Mouse (Mus musculus) ZHBTc4 (cell line): ENCODE results near the gene Rpl6.
A peak's percentile ranks its signal among the peaks of the same experiment; 100 is the strongest.

ENCODE experiments used
- DNase-seq: peaks from one replicate; pipeline ENCODE4 v3.0.0-alpha.2; 2011; ENCODE audit warnings: low read depth, low spot score

The Rpl6 gene

DNA sequence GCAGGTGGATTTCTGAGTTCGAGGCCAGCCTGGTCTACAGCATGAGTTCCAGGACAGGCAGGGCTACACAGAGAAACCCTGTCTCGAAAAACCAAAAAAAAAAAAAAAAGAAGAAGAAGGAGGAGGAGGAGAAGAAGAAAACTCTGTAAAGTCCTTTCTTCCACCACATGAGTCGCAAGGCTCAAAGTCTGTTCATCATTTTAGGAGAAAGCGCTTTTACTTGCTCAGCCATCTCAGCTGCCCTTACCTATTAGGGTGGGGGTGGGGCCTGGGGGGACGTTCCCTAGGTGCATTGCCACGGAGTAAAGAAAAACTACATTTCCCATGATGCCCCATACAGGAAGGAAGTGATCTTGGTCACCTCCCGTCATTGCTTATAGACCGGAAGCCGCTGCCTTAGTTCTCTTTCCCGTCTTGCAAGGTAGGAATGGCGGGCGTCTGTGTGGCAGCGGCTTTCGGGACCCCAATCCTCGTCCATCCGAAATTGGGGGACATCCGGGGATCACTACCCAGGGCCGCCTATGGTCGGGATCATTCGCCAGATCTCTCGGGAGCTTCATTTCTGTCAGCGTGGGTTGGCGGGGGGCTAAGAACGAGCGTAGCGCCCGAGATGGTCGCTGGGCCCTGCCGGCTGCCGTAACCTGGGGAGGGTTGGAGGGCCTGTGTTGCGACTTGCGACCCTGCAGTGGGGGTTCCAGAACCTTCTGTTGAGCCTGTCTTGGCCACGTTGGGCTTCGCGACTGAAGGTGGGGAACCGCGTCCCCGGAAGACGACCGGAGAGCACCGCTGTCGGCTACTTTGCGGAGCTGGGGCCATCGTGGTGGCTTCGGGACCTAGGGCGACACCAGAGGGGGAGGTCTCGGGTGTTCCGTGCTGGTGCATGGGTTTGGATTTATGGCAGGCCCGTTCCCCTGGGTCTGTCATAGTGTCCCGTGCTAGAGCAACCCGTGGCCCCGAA is at the start of gene Rpl6:
Gene Rpl6 (plus strand): TSS at position 350 of the 958 bp plus-strand sequence.
- peak; percentile 90 for DNase-seq

GRCm38 (mm10) chr5:121156121-121156520 is 48.2 kb upstream of the Rpl6 start:
- DNase-seq, result no peak

- DNase-seq, result no peak
Measured at GRCm38 (mm10) chr5:121157017-121157416, 47.3 kb upstream of the Rpl6 start.

DNA sequence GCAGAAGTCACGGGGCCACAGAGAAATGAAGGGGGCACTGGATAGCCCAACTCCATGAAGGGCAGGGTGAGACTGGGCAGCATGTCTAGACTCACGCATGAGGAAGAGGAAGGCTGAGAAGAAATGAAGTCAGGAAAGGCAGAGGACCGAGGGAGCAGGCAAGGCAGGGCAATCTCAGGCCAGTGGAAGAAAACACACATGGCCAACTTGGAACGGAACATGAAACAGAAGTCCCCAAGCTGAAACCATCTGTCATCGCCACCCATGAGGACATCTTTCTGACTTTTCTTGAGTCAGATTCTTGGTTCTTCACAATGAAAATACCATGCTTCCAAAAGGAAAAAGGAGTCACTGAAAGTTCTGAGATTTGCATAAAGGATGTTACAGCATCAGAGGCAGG is 46.8 kb upstream of the Rpl6 start:
- no peak for DNase-seq

GRCm38 (mm10) chr5:121158966-121159365 is 45.3 kb upstream of the Rpl6 start:
- DNase-seq, result no peak

- DNase-seq, result no peak
Measured at GRCm38 (mm10) chr5:121162285-121162684, 42.0 kb upstream of the Rpl6 start.

DNA sequence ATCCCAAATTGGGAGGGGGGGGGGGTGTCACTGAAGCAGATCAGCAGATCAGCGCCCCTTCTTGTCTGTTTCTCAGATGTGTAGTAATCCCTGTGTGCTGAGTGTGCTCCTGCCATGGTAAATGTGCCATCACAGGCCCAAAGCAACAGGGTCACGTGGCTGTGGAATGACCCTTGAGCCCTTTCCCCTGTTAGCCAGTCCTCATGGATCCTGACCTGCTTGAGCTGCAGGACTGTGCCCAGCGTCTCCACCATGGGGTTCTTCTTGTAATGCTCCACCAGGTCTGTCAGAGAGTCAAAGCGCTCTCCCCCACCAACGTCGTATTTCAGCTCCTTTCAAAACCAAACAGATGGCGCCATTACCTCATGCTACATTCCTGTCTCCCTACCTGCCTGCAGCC is 41.4 kb upstream of the Rpl6 start:
- no peak for DNase-seq

DNA sequence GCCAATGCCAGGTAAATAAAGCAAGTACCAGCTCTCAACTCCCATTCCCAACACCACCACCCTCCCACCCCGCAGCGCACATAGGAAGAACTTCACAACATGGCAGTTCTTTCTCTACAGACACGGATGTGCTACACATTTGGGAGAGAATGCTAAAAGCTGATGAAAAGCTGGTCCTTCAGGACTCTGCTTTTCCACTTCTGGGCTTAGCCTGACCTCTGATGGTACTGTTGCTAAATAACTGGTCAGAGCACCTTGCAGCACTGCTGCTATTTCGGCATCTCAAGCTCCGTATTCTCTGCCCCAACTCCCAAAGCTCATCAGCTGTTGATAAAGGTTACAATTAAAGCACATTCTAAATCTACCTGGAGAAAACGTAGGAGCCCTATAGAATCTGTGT is 37.4 kb upstream of the Rpl6 start:
- DNase-seq, result no peak

DNA sequence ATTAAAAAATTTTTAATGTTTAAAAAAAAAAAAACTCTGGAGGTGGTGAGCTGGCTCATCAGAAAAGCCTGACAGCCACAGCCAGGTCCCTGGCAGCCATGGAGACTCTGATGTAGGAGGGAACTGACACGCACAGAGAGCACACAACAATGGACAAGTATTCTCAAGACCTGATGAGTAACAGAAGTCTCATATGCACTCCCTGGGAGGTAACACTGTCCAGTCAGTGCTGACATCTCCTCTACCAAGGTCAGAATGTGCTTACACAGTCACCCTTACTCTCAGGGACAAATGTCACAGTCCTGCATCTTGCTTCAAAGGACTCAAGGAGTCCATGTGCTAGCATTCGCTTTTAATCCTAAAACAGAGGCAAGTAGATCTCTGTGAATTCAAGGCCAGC is 34.7 kb upstream of the Rpl6 start:
- no peak for DNase-seq

- peak; percentile 23 for DNase-seq
Measured at GRCm38 (mm10) chr5:121172835-121173234, 31.4 kb upstream of the Rpl6 start.

DNA sequence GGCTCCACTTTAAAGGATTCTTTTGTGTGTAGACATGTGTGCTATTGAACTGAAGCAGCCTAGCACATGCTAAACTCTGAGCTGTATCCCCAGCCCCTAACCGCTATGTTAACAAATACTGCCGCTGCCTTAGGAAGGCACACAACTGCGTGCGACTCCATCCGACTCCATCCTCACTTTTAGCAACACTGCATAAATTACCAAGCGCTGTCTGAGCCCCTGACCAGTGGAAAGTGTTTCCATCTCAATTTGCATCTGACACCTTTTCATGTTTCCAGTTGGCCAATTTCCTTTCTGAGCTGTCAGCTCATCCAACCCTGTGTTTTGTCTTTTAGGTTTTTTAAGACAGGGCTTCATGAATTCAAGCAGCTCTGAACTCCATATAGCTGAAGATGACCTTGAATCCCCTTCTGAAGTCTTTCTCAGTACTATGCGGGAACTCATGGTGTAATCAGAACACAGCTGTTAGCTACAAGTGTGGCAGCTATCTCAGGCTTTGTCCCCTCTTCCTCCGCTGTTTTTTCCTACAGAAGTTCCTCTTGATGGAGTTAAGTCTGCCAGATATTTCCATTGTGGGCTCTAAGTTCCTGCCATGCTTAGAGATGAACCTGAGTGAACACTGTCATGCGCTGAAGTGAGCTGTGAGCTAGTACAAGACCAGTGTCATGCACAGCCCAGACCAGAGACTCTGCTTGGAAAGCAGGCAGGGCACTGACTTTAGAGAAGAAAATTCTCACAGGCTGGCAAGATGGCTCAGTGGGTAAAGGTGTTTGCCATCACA is 25.0 kb upstream of the Rpl6 start:
- no peak for DNase-seq

DNA sequence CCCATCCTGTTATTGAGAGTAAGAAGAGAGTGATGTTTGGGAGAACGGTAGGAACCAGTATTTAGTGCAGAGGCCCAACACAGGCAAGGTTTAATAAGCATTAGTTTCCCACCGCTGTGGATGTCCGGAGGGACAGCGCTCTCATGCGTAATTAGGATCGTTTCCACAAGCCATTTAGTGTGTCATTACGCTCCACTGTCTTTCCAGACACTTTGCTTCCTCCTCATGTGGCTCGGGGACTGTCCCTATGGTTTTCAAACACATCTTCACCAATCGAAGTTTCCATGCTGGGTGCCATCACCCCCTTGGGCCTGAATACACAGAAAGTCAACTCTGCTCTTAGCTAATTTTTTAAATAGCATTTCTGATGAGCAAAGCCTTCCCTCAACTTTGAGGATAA is 21.0 kb upstream of the Rpl6 start:
- DNase-seq, result no peak

DNA sequence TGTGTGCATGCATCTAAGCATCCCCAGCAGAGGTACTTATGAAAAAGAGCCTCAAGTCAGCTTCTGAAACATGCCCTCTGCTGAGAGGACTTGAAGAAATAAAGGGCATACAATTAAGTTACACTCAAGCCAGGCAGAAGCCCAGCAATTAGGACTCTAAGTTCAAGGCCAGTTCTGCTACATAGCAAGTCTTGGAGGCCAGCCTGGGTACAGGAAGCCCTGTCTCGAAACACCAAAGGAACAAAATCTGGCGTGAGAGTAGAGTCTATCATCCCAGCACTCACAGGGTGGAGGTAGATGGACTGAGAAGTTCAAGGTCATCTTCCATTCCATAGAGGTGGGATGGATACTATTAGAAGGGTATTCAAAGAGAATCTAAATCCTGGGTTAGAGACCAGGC is 19.9 kb upstream of the Rpl6 start:
- no peak for DNase-seq

- DNase-seq, result no peak
Measured at GRCm38 (mm10) chr5:121184945-121185551, 19.2 kb upstream of the Rpl6 start.

DNA sequence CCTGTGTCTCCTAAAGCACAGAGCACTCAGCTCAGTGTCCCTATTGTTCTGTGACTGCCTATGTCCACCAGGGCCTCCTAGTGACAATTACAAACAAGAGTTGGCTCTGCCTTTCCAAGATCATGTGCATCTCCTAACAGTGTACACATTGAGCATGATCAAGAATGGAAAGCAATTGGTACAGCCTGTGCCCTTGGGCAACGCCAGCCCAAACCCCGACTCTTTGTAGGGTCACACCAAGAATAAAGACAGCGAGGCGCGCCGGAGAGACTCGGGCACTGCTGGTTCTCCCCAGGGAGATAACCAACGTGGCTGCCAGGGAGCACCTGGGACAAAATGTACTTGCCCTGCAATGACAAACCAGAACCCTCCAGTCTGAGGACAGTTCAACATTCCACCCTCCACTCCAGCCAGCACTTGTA is 16.7 kb upstream of the Rpl6 start:
- DNase-seq, result no peak

DNA sequence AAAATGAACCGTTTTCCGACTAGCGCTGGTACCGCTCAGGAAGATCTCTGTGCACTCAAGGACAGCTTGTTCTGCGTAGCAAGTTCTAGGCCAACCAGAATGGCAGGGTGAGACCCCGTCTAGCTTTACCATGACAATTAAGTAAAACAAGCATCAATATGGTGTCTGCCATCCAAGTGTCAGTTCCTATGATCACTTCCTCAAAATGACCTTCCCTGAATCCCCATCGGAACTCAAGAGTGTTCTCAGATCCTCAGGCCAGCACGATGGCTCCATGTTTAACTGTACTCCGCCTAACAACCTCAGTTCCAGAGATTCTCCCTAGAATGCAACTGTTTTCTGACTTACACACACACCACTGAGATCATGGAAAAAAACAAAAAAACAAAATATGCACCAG is 16.0 kb upstream of the Rpl6 start:
- no peak for DNase-seq

GRCm38 (mm10) chr5:121189182-121189581 is 15.1 kb upstream of the Rpl6 start:
- peak; percentile 33 for DNase-seq

GRCm38 (mm10) chr5:121190210-121190835 is 14.0 kb upstream of the Rpl6 start:
- DNase-seq, result no peak

DNA sequence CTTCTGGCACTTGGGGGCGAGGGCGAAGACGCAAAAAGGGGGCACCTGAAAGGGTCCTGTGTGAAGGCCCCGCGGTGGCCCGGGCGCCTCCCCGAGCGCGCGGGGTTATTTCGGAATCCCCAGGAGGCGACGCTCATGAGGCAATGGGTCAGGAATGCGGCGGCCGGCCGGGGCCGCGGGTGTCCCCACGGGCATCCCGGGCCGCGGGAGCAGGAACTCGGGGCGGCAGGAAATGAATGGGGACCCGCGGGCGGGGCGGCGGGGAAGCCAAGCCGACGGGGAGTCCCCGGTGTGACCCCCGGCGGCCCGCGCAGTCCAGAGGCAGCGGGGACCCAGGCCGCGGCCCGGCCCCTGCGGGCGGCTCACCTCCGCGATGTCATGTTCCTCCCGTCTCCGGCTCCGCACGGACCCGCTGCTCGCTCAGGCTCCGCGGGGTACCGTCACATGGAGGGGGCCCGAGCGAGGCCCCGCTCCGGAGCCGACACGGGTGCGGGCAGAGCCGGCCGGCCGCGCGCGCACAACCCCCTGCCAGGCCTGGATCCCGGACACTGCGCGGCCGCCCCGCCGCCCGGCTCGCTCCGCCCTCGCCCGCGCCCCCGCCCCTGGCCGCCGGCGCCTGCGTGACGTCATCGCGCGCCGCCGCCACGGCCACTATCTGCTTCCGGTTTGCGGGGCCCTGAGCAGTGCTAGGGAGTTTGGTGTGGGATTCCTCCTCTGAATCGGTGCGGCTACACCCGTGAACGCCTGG is 13.3 kb upstream of the Rpl6 start, which contains the start of gene Ptpn11:
Gene Ptpn11 (minus strand): TSS at position 562 of the 748 bp plus-strand sequence.
- DNase-seq, result peak; percentile 89

- no peak for DNase-seq
Measured at GRCm38 (mm10) chr5:121191584-121191906, 12.7 kb upstream of the Rpl6 start.

- no peak for DNase-seq
Measured at GRCm38 (mm10) chr5:121194173-121194572, 10.1 kb upstream of the Rpl6 start.
